Mouse (Mus musculus) kidney, postnatal 25 days (tissue): ENCODE measurements around the gene Hist1h2an.
"Not testable (repeated sequence)": the region's sequence is repeated elsewhere in the genome, so short reads cannot be mapped to it uniquely, and the experiment has no call there.

Experiments used
- DNase-seq, 2 experiments: peaks; one replicate each; pipeline ENCODE4 v3.0.0; 2021; ENCODE audit warnings: mixed read lengths in 2 of 2

Hist1h2an gene

GRCm38 (mm10) chr13:21786899-21787629, at the start of gene Hist1h2an, which contains the start of gene Hist1h2bp:
TSS of gene Hist1h2an (minus strand) at chr13:21787218.
TSS of gene Hist1h2bp (plus strand) at chr13:21787461.
- peak; percentile 88 to 90 for DNase-seq

DNA sequence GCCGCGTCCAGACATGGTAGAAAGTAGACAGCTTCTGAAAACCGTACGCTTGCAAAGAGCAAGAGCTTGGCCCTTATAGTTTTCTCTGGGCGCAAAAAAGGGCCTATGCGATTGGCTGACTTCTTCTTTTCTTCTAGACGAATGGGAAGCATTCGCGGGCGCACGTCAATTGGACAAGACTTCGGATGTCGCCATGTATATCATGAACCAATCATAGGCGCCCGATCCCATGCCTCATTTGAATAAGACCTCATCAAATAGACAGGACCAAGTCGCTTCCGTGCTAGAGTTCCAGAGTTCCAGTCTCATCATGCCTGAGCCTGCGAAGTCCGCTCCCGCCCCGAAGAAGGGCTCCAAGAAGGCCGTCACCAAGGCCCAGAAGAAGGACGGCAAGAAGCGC, 46.4 kb upstream of the Hist1h2an start, which contains the start of the genes Hist1h2ap and Hist1h2br:
Hist1h2ap (minus strand) TSS at position 47 of the 400 bp plus-strand sequence.
Hist1h2br (plus strand) TSS at position 283 of the 400 bp plus-strand sequence.
- not testable (repeated sequence) for DNase-seq

- DNase-seq: peak in 1 of 2 experiments; percentile 21
Measured at GRCm38 (mm10) chr13:21831418-21832394, 44.7 kb upstream of the Hist1h2an start, which contains the start of gene Hist1h4n. TSS of gene Hist1h4n (minus strand) at chr13:21832196.

DNA sequence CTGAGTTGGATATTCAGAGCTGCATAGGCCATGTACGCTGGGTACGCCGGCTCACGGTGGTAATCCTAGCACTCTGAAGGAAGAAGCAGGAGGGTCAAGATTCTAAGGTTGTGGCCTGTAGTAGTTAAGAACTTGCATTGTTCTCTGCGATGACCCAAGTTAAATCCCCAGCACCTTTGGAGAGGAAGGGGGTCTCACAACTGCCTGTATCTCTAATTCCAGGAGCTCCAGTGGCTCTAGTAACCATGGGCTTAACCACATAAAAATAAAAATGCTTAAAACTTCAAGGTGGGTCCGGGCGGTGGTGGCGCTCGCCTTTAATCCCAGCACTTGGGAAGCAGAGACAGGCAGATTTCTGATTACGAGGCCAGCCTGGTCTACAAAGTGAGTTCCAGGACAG, 43.3 kb upstream of the Hist1h2an start:
- DNase-seq: no peak

GRCm38 (mm10) chr13:21828511-21828910, 41.5 kb upstream of the Hist1h2an start:
- no peak for DNase-seq

GRCm38 (mm10) chr13:21820082-21820890, 33.3 kb upstream of the Hist1h2an start:
- DNase-seq: not testable (repeated sequence)

GRCm38 (mm10) chr13:21812092-21812491, 25.1 kb upstream of the Hist1h2an start:
- DNase-seq: not testable (repeated sequence)

DNA sequence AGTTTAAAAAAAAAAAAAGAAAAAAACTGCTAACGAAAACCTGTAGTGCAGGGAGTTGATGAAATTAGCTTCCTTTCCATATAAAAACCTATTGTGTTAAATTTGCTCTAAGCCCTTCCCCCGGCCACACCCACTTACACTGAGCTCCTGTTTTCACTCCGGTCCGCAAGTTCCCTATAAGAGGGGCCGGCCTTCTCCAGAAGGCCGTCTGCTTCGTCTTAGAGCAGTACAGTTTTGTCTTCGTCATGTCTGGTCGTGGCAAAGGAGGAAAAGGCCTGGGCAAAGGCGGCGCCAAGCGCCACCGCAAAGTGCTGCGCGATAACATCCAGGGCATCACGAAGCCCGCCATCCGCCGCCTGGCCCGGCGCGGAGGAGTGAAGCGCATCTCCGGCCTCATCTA, 24.5 kb upstream of the Hist1h2an start, which contains the start of gene Hist1h4m:
Hist1h4m (plus strand) TSS at position 208 of the 400 bp plus-strand sequence.
- DNase-seq: peak; percentile 44 to 46

DNA sequence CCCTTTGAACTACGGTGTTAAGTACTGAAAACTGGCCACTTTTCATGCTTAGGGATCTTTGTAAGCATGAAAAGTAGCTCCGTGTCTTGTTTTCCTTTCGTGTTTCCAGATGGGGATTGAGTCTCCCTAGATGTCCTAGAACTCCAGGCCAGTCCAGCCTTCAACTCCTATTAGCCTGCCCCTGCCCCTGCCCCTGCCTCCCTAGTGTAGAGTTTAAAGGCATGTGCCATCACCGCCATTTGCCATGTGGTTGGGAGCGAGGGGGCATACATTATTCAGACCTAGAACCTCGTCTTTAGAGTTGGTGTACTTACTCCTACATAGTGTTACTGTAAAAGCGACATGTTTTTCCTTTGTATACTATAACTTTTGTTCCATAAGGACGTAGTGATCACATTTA, 24.1 kb upstream of the Hist1h2an start:
- not testable (repeated sequence) for DNase-seq

- DNase-seq: not testable (repeated sequence)
Measured at GRCm38 (mm10) chr13:21810073-21810472, 23.1 kb upstream of the Hist1h2an start, which contains the start of the genes Hist1h2bq and Hist1h2ao. TSS of gene Hist1h2bq (minus strand) at chr13:21810197. TSS of gene Hist1h2ao (plus strand) at chr13:21810465.

DNA sequence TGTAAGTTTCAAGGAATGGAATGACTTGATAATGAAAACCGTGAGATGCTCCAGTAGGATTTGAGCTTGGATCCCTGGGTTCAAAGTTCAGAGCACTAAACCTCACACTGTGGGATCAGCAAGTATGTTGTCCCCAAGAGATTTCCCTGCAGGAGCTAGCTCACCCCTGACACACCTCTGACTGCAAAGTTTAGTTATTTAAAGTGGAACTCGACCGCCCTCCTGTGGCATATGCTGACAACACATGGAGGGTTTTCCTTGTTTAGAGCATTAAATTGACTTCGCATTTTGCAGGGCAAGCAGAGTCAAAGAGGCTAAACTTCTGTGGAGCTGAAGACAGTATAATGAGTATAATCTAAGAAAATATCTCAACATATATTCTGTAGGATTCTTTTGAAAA, 16.0 kb upstream of the Hist1h2an start:
- DNase-seq: not testable (repeated sequence)

GRCm38 (mm10) chr13:21797163-21797562, 10.1 kb upstream of the Hist1h2an start:
- not testable (repeated sequence) for DNase-seq

- DNase-seq: no peak
Measured at GRCm38 (mm10) chr13:21795584-21795983, 8.6 kb upstream of the Hist1h2an start.

- DNase-seq: no peak
Measured at GRCm38 (mm10) chr13:21790601-21791283, 3.7 kb upstream of the Hist1h2an start.

DNA sequence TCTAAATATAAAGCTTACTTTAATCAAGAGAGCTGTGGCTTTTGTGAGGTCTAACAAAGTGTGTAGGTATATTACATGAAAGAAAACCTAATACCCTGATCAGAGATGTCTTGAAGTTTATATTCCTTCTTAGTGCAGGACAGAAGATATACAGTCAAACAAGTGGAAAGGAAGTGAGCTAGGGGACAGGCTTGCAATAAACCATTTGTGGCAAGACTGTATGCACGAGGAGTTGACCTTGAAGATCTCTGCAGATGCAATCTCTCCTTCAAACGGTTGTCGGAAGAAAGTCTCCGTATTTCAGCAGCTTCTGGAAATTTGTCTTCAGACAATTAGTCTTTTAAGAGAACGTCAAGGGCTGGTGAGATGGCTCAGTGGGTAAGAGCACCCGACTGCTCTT, 2.9 kb upstream of the Hist1h2an start:
- DNase-seq: no peak

GRCm38 (mm10) chr13:21787760-21788593, 959 bp upstream of the Hist1h2an start:
- no peak for DNase-seq

DNA sequence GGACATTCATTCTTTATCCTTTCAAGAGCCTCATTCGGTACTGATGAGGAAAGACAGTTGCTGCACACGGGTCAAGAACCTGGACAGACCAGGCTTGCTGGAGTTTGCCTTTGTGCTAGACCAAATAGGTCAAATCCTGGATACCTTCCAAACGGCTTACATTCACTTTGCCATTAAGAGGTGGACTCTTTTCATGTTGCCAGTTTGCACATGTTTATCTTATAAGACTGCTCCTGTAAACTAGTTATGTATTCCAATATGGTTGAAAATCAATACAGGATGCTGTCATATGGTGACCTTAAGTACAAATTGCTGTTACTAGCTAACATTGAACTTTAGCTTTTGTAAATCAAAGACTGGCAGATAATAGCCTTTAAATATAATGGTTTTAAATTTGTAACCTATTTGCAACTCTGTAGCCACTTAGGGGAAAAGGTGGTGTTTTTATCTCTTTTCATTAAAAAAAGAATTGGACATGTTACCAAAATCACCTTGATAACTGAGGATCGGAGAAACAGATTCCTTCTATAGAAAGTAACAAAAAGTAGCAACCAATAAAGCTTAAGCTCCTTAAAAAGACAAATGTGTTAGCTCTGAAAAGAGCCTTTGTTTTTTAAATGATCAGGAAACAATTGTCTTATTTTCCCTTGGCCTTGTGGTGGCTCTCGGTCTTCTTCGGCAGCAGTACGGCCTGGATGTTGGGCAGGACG, 674 bp downstream of the Hist1h2an start:
- DNase-seq: no peak

GRCm38 (mm10) chr13:21784311-21784710, 2.7 kb downstream of the Hist1h2an start:
- DNase-seq: no peak

- DNase-seq: peak in 1 of 2 experiments; percentile 13
Measured at GRCm38 (mm10) chr13:21783734-21784161, 3.3 kb downstream of the Hist1h2an start.

GRCm38 (mm10) chr13:21783255-21783617, 3.8 kb downstream of the Hist1h2an start, which contains the start of gene Hist1h3i:
TSS of gene Hist1h3i (minus strand) at chr13:21783370.
- DNase-seq: peak; percentile 52 to 65
